Mouse (Mus musculus) 416B (cell line): ENCODE measurements at regions not wholly inside any gene's neighbourhood (a gene's known extent, or its start where the extent isn't known, plus 50 kb on each side); places are given as distances from the start of the nearest gene placed in this dataset.
"Not testable (repeated sequence)": the region's sequence is repeated elsewhere in the genome, so short reads cannot be mapped to it uniquely, and the experiment has no call there.

Experiments used
- DNase-seq: peaks from one replicate; pipeline ENCODE4 v3.0.0; 2011; ENCODE audit warnings: low read depth

DNA sequence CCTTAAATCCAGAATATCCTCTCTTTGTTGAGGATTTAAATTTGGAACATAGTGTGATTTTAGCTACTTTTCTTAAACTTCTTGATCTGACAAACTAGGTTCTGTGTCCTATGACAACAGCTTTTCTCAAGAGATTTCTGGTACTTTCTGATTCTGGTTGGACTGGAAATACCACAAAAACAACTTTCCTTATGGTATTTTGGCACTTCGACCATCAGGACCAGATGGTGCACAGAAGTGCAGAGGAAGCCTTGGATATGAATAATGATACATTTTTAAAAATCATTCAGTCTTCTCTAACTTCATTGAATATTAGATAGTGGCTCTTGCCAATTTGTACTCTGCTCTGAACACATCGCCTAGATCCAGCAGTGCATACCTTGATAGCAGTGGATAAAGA, 303.8 kb upstream of the Flrt2 start:
- no peak for DNase-seq

DNA sequence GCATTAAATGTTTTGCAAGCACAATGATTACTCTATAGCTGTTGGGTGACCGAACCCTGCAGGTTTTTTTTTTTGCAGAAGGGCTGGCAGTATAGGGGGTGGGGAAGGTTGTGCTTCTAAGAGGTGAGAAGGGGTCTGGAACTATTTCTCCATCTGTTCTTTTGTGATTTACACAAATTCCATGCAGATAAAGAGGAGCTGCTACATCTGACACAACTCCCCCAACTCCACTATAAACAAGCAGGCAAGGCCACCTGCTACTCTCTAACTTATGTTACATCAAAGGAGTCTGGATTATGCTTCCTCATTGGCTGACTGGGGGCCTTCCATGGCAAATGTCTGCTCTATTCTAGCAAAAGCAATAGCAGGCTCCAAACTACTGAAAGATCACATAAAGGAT, 299.2 kb upstream of the Flrt2 start:
- no peak for DNase-seq

DNA sequence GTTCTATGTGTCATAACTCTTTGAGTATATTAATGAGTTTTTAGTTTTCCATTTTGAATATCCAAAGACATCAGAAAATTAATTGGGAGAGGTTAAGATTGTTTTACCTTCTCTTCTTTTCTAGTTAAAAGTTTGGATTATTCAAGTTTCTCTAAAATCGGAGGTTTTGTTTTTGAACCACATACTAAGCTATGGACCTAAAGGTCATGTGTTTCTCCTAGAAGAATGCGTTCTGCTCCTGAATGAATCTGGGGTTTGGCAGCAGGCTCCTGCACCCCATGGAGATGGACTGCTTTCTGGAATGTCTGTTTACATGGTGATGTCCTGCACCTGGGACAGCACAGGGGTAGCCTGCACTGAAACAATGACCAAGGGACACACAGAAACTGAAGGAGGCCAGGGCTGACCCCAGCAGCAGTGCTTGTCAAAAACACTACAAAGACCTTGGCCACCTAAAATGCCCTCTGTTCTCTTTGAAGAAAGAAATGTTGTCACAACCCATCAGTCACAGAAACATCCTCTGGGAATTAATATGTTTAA, 297.0 kb upstream of the Flrt2 start:
- DNase-seq = no peak

DNA sequence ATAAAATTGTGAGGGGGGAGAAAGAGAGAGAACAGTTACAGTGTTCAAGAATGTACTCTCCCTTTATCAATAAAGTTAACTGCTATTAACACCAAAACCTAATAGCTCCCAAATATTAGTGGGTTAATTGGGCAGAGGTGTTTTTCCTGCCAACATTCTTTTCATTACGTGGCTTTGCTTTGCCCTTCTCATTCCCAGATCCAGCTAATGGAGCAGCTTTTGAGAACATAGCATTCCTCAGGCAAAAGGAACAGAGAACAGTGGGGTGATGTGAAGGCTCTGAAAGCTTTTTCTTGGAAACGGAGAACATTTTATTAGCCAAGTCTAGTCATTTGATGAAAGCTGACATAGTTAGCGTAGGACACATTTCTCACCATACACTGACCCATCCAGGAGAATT, 271.2 kb upstream of the Flrt2 start:
- DNase-seq = no peak

DNA sequence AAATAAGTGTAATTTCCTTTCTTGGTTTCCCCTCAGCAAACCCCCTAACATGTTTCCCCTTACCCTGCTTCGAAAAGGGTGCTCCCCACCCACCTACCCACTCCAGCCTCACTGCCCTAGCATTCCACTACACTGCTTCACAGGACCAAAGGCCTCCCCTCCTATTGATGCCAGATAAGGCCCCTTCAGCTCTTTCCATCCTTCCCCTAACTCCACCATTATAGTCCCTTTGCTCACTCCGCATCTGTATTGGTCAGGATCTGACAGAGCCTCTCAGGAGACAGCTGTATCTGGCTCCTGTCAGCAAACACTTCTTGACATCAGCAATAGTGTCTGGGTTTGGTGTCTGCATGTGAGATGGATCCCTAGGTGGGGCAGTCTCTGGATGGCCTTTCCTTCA, 267.3 kb upstream of the Flrt2 start:
- no peak for DNase-seq

DNA sequence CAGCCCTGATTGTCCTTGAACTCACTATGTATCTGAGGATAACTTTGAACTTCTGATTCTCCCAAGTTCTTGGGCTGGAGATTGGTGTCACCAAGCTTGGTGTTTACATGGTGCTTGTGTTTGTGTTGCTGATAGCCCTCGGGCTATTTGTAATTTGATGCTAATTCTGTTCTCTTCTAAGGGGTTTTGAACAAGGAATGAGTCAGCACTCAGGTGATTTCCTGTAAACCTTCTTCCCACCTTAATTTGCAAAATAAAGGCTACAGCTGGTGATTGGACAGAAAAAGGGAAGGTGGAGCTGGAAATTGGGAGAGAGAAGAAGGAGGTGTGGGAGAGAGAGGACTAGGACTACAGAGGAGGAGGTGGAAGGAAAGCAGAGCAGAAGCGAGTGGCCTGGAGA, 254.8 kb upstream of the Flrt2 start:
- DNase-seq = no peak

DNA sequence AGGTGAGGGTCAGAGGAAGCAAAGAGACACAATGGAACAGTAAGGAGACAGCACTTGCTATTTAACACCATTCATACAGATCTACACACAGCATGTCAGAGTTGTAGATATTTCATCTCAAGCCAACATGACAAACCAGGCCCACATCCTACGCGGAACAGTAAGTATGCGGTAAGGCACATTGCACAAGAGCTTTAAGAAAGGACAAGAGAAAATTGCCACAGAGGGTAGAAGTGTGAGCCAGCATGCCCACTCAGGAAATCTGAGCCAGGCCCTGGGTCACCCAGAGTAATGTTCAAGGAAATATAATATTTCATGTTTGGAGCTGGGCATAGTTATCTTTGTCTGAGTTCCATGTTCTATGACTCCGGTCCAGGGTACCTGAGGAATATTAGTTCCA, 234.5 kb upstream of the Flrt2 start:
- DNase-seq = peak; percentile 76

DNA sequence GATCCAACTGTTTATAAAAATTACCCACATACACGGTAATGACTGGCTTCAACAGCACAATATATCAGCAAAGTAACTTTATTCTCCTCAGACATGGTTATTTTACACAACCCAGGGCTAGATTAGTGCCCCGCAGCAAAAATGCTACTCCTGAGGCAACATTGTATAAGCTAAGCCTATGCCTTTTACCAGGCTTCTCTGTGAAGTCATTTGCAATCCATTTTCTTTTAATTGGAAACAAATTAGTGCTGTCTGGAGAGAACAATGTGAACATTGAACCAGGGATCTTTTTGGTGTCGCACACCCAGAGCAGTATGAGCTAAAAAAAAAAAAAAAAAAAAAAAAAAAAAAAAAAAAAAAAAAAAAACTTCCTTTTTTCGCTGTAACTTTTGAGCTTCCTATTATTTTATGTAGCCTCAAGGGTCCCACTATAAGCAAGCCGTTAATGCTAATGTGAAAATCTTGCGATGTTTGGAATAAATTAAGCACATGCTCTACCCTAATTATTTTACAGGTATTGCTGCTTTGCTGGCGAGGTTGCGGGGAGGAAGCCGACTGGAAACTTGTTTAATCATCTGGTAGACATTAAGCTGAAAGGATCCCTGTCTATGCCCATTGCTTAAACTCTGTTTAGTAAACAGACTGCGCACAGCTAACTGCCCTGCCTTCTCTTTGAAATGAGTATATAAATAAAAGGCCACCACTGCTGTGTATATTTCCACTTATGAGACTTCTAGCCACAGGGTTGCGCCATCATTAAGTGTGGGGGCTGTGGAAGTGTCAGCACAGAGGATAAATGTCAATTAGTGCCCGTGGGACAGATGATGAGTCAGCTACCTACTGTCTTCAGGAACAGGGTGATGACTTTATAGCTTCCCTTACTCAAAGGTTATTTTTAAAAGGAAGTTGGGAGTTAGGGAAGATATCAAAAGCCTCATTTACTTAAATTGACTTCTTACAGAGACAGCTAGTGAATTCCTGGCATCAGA, 225.2 kb upstream of the Flrt2 start:
- peak; percentile 71 for DNase-seq

DNA sequence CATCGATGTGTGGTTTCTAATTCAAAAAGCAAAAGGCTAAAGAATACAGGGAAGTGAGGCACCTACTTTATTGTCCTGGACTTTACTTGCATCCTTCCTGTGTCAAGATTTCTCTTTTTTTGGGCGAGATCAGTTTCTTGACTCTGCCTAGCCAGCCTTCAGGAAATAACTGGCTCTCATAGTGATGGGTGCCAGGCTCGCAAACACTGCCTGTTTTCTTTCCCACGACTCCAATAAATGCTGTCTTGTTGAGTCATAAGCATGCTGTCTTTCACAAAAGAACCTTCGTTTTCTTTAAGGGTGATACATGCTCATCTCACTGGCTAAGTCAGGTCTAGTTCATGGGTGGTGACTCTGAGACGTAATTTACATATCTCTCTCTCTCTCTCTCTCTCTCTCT, 222.1 kb upstream of the Flrt2 start:
- no peak for DNase-seq

DNA sequence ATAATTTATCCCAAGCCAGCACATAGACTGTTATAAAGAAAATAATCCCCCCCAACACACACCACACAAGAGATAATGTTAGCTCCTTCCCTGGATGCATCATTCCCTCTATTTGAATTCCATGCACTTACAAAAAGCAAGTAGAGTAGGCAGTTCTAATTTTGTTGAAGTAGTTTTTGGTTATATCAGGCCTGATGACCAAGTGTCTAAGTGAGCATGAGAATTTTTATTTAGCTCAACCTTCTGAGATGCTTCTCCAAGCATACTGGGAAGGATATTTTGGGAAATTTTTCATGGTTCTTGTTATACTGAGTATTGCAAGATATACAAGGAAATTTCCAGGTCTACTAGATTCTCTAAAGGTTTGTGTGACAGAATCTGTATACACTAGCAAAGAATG, 205.5 kb upstream of the Flrt2 start:
- DNase-seq = no peak

DNA sequence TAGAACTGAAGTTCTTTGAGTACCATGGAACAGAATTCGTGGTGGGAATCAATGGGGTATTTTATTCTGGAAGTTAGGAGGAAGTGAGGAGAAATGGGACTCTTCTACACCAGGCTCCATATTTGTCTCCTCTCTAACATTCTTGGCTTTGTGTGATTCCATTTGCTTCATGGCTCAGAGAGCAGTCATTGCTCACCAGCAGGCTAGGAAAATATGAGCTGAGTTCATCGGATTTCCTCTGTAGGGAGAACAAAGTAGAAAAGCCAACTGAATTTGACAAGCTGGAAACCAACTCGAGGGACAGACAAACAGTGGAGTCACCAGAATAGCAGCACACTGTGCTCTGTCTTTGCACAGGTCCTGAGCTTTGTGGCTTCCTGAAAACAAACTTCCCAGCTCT, 203.7 kb upstream of the Flrt2 start:
- DNase-seq = no peak

DNA sequence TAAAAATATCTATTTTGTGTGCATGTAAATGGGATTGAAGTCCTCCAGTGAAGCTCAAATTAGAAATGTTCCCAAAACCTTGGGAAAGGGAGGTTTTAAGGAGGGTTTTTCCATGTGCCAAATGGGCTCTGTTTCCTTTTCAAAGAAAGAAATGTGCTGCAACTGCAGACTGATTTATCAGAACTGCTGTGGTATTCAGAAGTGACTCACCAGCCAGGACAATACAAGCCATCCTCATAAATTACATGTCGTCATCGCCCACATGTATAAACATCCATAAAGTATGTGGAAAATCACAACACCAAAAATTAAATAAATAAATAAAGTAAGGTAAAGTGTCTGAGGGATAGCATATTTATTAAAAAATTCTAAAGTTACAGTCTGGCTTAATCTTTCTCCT, 202.7 kb upstream of the Flrt2 start:
- DNase-seq = peak; percentile 8

DNA sequence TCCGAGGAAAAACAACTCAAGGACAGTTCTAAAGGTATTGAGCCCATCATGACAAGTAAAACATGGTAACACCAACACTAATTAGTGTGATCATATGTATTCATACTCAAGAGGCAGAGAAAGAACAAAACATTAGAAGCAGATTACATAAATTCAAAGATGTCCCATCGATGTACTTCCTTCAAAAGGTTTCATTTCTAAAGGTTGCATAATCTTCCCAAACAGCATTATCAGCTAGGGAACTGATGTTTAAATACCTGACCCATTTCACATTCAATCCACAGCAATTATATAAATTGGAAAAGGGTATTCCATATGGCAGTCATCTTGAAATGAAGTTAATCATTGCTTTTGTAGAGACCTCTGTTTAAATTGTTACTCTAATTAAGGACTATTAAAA, 202.2 kb upstream of the Flrt2 start:
- DNase-seq = no peak

DNA sequence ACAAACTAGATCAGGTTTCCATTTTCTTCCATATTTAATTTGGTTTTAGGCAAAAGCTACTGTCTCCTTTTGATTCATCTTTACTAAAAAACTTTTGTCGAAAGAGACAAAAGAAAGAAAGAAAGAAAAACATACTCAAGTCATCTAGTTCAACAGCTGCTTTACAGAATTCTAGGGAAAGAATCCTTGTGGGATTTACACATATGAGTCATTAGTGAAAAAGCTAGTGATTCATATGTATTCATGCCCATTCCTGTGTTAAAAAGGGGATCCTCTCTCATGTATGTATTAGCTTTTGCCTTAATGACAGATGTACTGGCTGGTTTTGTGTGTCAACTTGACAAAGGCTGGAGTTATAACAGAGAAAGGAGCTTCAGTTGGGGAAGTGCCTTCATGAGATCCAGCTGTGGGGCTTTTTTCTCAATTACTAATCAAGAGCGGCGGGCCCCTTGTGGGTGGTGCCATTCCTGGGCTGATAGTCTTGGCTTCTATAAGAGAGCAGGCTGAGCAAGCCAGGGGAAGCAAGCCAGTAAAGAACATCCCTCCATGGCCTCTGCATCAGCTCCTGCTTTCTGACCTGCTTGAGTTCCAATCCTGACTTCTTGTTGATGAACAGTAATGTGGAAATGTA, 200.1 kb upstream of the Flrt2 start:
- not testable (repeated sequence) for DNase-seq

DNA sequence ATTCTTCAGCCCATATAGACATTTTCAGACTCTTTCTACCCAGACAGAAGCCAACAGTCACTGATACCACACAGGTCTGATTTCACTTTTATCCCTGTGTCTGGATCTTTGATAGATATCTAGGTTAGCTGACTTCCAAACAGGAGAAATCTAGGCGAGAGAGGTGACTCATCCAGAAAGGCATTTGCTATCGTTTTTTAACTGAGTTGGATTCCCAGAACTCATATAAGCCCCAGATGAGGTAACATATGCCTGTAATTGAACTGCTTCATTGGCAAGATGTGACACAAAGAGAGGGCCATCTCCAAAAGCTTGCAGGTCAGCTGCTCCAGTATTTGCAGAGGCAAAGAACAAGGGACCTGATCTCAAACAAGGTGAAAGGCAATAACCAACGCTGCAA, 190.6 kb upstream of the Flrt2 start:
- DNase-seq = no peak

DNA sequence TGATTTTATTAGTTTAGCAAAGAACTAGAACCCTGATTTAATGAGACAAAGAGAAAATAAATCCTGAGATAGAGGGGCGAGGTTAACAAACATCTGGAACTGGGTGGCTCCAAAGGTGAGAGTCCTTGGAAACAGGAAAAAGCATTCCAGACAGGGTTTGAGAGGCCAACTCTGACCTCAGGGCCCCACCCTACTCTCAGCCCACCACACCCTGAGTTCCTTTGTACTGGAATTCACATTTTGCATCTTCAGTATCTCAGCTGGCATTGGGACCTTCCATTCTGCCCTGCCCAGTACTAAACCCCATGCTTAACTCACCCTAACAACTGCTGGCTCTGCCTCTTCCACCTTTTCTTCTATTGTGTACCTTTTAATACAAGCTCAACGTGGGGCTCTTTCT, 172.0 kb upstream of the Flrt2 start:
- DNase-seq = no peak

DNA sequence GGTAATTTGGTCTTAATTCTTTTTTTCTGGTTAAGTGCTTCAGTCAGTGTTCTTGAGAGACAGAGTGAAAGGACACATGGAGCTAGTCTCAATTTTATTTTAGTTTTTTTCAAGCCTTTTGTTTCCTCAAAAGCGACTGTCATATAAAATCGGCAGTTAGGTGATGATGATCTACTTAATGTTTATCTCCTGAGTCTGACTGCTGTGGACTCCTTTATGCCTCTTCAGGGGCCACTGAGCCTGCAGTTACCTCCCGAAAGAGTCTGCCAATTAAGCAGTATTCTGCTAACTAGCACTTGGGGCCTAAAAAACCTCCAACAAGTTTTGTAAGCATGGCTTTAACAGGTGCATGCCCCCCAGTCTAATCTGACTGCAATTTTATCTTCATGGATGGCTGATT, 170.0 kb upstream of the Flrt2 start:
- DNase-seq = no peak

DNA sequence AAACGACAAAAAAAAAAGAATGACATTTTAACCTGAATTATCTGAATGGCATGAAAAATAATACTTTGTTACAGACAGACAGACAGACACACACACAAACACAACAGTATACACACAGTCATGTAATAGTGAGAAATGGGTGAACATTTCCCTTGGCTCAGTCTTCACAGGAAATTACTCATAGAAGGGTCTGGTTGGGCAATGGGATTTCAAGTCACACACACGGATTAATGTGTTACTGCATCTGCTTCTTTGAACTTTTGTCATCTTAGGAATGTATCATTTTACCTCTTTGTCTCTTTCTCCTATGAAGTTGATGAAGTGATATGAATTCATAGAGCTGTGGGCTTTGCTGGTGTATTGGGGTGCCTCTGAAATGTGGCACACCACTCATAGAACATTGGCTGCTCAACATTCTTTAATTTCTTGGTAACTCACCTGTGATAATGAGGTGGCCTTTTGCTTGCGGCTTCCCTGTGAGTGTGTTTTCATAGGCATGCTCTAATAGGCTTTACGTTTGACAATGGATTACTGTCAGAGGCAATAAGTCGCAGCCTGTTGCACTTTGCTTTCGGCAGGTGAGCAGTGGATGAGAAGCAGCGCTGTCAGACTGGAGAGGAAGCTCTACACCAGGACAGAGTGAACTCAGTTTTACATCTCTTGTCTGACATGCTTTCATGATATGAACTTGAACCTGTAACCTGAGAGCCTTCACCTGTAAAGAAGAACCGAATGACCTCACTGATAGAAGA, 158.0 kb upstream of the Flrt2 start:
- peak; percentile 86 for DNase-seq

DNA sequence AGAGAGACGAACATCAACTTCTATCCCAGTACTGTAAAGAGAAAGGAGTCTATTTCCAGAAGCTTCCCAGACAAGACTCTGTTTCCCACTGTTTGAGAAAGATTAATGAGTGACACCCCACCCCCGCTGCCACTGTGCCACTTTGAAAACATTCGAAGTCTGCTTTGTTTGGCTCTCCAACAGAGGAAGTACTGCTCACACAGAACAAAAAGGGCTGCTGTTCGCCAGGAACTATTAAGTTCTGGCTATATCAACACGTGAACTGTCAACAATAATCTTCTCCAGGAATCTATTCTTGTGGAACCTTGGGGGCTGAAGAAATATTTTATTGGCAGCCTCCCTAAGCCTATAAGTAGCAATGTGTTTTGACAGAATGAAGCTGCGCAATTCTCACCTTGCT, 144.7 kb upstream of the Flrt2 start:
- DNase-seq = no peak

DNA sequence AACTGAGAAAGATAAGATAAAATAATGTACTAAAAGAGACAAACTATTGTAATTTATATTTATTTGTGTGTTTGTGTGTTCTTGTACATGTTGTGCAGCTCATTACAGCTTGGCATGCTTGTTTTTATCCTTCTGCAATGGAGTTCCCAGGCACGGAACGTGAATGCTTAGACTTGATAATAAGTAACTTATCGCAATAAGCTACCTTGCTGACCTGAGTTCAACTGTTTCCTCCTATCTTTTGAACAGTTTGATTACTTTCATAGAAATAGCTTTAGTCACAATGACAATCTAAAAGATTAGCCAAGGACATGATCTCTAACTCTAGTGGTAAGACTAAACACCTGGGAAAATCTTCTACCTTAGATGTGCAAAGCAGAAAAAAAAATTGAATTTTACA, 138.9 kb upstream of the Flrt2 start:
- no peak for DNase-seq

DNA sequence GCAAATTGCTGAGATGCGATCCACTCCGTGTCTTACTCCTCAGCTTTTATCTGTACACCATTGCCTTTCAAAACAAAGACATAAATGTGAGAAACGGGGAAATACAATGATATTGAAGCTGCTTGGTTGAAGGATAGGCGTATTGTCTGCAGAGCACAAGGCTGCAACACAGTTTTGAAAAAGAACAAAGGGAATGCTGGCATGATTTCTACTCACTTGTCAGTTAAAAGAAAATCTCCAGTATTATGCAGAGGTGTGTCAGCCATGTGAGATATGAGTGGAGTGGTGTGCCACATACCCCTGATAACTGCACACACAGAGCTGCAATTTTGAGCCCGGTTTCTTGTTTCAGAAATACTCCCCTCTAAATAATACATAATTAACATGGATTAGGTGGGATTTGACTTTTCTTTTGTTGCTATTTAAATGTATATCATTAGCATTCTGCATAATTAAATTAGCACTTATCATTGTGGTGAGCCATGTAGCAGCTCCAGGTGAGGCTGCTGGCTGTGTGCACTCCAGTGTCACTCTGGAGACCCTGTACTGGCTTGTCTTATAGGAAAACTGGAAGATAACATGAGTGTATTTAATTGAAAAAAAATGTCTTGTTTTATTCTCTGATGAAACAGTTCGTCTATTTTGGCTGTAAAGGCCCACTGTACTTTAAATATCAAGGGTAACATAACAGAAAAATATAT, 133.2 kb upstream of the Flrt2 start:
- no peak for DNase-seq

DNA sequence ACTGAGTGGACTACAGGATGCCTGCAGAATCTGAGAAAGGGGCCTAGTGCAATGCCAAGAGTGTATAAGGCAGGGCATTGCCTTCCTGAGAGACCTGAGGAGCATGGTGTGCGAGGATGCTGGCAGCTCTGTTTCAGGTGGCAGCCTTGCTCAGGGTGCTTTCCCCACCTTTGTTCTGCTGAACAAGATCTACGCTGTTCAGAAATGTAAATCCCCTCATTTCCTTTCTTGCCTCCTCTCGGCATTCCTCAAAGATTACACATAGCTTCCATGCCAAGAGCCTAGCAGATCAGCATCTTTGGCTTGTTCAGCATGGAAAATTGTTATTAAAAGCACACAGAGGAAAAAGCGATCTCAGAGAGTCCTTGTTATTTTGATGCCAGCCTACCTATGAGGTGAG, 128.6 kb upstream of the Flrt2 start:
- no peak for DNase-seq
